ENCODE assay signal across 23 mouse cellular contexts in the genomic region with DNA sequence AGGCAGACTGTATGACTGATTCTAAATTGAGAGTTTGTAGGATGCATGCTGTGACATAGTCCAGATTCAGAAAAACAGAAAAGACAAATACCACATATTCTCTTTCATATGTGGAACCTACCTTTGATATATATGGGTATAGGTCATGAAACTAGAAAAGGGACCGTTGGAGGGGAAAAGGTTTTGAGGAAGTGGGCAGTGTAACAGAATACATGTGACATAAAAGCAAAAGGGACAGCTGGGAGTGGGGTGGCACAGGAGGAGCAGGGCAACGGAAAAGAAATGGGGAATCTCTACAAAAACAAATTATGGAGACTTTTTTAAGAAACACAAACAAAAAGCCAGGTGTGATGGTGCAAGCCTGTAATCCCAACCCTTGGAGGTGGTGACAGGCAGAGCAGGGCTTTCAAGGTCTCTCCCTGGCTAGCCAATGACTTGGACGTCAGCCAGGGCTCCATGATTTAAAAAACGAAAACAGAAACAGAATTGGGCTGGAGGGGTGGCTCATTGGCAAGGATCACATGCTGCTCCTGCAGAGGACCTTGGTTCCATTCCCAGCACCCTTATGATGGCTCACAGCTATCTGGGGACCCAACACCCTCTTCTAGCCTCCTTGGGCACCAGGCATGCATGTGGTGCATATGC. TPM values are rescaled to one million over a fixed set of nuclear protein-coding genes. Genes with fewer than 3 reads are reported as not detected.
DNase-seq lines count a peak whose midpoint lies in the region; ATAC-seq and TF ChIP-seq lines count a peak whose summit lies in the region.
"Had no signal": no experiment of that assay in that cellular context is flagged by ENCODE, and none has a peak within 500 bp of the region (broad histone marks: within the 10 kb centered on the region; RNA-seq: fewer than 3 reads in every experiment).

No protein-coding gene starts in this region.

- DNase-seq in liver, postnatal 0 days, result peak; percentile 22
- DNase-seq in liver, embryonic 11.5 days (ENCODE audit: low spot score), result no peak
- DNase-seq in adrenal gland, postnatal 25 days, result peak; percentile 33
- peak; percentile 44 for DNase-seq in splenic B cell, adult 2 months (ENCODE audit: low read depth, low spot score)
- no peak for DNase-seq in T-cell, adult 2 months (ENCODE audit: low spot score)
- DNase-seq in left cerebral cortex, postnatal 14 days (ENCODE audit: low spot score in 2 of 2), result no peak
- DNase-seq: cerebellum, adult 8-10 months; heart, postnatal 36 days; kidney, adult 18-20 months; kidney, postnatal 4 days; layer of hippocampus, adult 9-11 months; liver; thymus, postnatal 36 days had no signal

- intact Hi-C loops in left cerebral cortex, postnatal 14 days (cut with DNase I), result no loop called here

- no peak overlapping the region for H3K4me3 ChIP-seq in liver, postnatal 0 days (ENCODE audit: low read depth, low read length)
- H3K4me3 ChIP-seq in liver, embryonic 11.5 days (ENCODE audit: low read depth, low read length), result no peak overlapping the region
- H3K4me3 ChIP-seq: forebrain, embryonic 10.5 days; heart, embryonic 15.5 days; limb, embryonic 10.5 days; megakaryocyte, embryonic 14.5 days; midbrain, embryonic 13.5 days had no signal

- no peaks in the 10 kb centered on the region for H3K27me3 ChIP-seq in liver, postnatal 0 days (ENCODE audit: insufficient read depth, low read length)
- H3K27me3 ChIP-seq in liver, embryonic 11.5 days (replicated peaks; ENCODE audit: control insufficient read depth, insufficient read depth, low read length), result no peaks in the 10 kb centered on the region
- H3K27me3 ChIP-seq in splenic B cell, adult 2 months (ENCODE audit: control insufficient read depth, insufficient read depth, low read length, poor library complexity, severe bottlenecking), result no peaks in the 10 kb centered on the region
- H3K27me3 ChIP-seq: heart, embryonic 15.5 days; megakaryocyte, embryonic 14.5 days; midbrain, embryonic 13.5 days had no signal

- no peaks in the 10 kb centered on the region for H3K9me3 ChIP-seq in liver, postnatal 0 days (ENCODE audit: low read length)
- no peaks in the 10 kb centered on the region for H3K9me3 ChIP-seq in liver, embryonic 11.5 days (ENCODE audit: control insufficient read depth, low read length)
- H3K9me3 ChIP-seq: forebrain, embryonic 10.5 days; heart, embryonic 15.5 days; limb, embryonic 10.5 days; megakaryocyte, embryonic 14.5 days; midbrain, embryonic 13.5 days had no signal

- H3K27ac ChIP-seq in liver, postnatal 0 days (ENCODE audit: low read depth), result peak overlapping the region; percentile 34; the same call in 1 of the 2 replicates
- H3K27ac ChIP-seq in liver, embryonic 11.5 days (ENCODE audit: low read depth, low read length), result no peak overlapping the region
- H3K27ac ChIP-seq: forebrain, embryonic 10.5 days; heart, embryonic 15.5 days; hindbrain, embryonic 14.5 days; limb, embryonic 10.5 days; midbrain, embryonic 13.5 days had no signal

- TF ChIP-seq EP300 in liver, postnatal 0 days (IDR thresholded peaks at IDR 0.05; ENCODE audit: low read depth), result no peak

- H3K36me3 ChIP-seq in liver, postnatal 0 days (replicated peaks; ENCODE audit: insufficient read depth, low read length), result peaks cover 2% of the 10 kb centered on the region; the same call in 1 of the 2 replicates
- no peaks in the 10 kb centered on the region for H3K36me3 ChIP-seq in liver, embryonic 11.5 days (ENCODE audit: control insufficient read depth, insufficient read depth, low read length)
- no peaks in the 10 kb centered on the region for H3K36me3 ChIP-seq in splenic B cell, adult 2 months (ENCODE audit: control insufficient read depth, insufficient read depth, low read length, poor library complexity, severe bottlenecking)
- H3K36me3 ChIP-seq: heart, embryonic 15.5 days; midbrain, embryonic 13.5 days had no signal

- no peak for ATAC-seq in liver, postnatal 0 days
- ATAC-seq in liver, embryonic 11.5 days (replicated peaks; ENCODE audit: low FRiP score), result no peak
- peak; percentile 67; the same call in 1 of the 2 replicates for ATAC-seq in common myeloid progenitor, adult 5-6 weeks (replicated peaks; ENCODE audit: low read depth, poor library complexity, severe bottlenecking)
- ATAC-seq: forebrain, embryonic 16.5 days; inflammation-experienced regulatory T-cells, adult 6 months; lung, postnatal 0 days; midbrain, embryonic 13.5 days had no signal

- no peak overlapping the region for H3K9ac ChIP-seq in liver, postnatal 0 days (replicated peaks)
- no peak overlapping the region for H3K9ac ChIP-seq in liver, embryonic 11.5 days (ENCODE audit: low read depth, low read length)
- H3K9ac ChIP-seq: heart, embryonic 15.5 days; hindbrain, embryonic 14.5 days; midbrain, embryonic 13.5 days had no signal

- H3K4me1 ChIP-seq in liver, postnatal 0 days (ENCODE audit: insufficient read depth), result no peaks in the 10 kb centered on the region
- no peaks in the 10 kb centered on the region for H3K4me1 ChIP-seq in liver, embryonic 11.5 days (replicated peaks; ENCODE audit: control insufficient read depth, insufficient read depth, low read length)
- H3K4me1 ChIP-seq: forebrain, embryonic 10.5 days; heart, embryonic 15.5 days; limb, embryonic 10.5 days; midbrain, embryonic 13.5 days had no signal

- TF ChIP-seq CTCF in liver, postnatal 0 days (IDR thresholded peaks at IDR 0.05; ENCODE audit: low read depth), result no peak

- H3K4me2 ChIP-seq in liver, postnatal 0 days (ENCODE audit: low read depth, low read length), result no peak overlapping the region
- H3K4me2 ChIP-seq in liver, embryonic 11.5 days, result no peak overlapping the region
- H3K4me2 ChIP-seq: heart, embryonic 15.5 days; hindbrain, embryonic 14.5 days; midbrain, embryonic 13.5 days had no signal

- 35% methylated on average over 4 of the region's 4 CpGs for WGBS in liver, postnatal 0 days (ENCODE audit: insufficient replicate concordance)
- 67% methylated on average over 4 of the region's 4 CpGs for WGBS in liver, embryonic 11.5 days

RNA-seq across cellular contexts. Expression of a gene that starts 30.2 kb away (rescaled TPM):
- polyA plus RNA-seq in liver, postnatal 0 days (2015; fragmentation: Nextera tagmentation; extraction: Ambion mirVana), result 92.5 and 94.9 TPM in 2 replicates
- 106 and 117 TPM in 2 replicates for polyA plus RNA-seq in liver, embryonic 11.5 days (2014; fragmentation: Nextera tagmentation; extraction: Ambion mirVana)
- 57.2 and 72.4 TPM in 2 replicates for total RNA-seq in adrenal gland, postnatal 25 days (2021)
- total RNA-seq in common myeloid progenitor, adult 5-6 weeks (2017), result 13.8 and 19.4 TPM in 2 replicates
- total RNA-seq in left cerebral cortex, postnatal 14 days (2021), result 10 to 100 TPM; 59.6 to 61.9 TPM

RNA-seq across cellular contexts. Expression of a gene that starts 30.4 kb away (rescaled TPM):
- polyA plus RNA-seq in liver, postnatal 0 days (2015; fragmentation: Nextera tagmentation; extraction: Ambion mirVana), result 9.2 TPM in 2 replicates
- 32.2 and 34.1 TPM in 2 replicates for polyA plus RNA-seq in liver, embryonic 11.5 days (2014; fragmentation: Nextera tagmentation; extraction: Ambion mirVana)
- total RNA-seq in adrenal gland, postnatal 25 days (2021), result 44.0 and 51.7 TPM in 2 replicates
- total RNA-seq in common myeloid progenitor, adult 5-6 weeks (2017), result 55.6 TPM in 2 replicates
- 10 to 100 TPM; 32.6 to 34.4 TPM for total RNA-seq in left cerebral cortex, postnatal 14 days (2021)

RNA-seq across cellular contexts. Expression of a gene that starts 48.0 kb away (rescaled TPM):
- polyA plus RNA-seq in liver, postnatal 0 days (2015; fragmentation: Nextera tagmentation; extraction: Ambion mirVana), result 703 and 719 TPM in 2 replicates
- 942 and 1,011 TPM in 2 replicates for polyA plus RNA-seq in liver, embryonic 11.5 days (2014; fragmentation: Nextera tagmentation; extraction: Ambion mirVana)
- total RNA-seq in adrenal gland, postnatal 25 days (2021), result 414 and 427 TPM in 2 replicates
- total RNA-seq in common myeloid progenitor, adult 5-6 weeks (2017), result 896 and 911 TPM in 2 replicates
- total RNA-seq in left cerebral cortex, postnatal 14 days (2021), result 100 to 1,000 TPM; 363 to 370 TPM

RNA-seq across cellular contexts. Expression of a gene that starts 59.2 kb away (rescaled TPM):
- 0.69 and 0.75 TPM in 2 replicates for polyA plus RNA-seq in liver, postnatal 0 days (2015; fragmentation: Nextera tagmentation; extraction: Ambion mirVana)
- polyA plus RNA-seq in liver, embryonic 11.5 days (2014; fragmentation: Nextera tagmentation; extraction: Ambion mirVana), result 2.7 and 4.3 TPM in 2 replicates
- 10.0 and 10.1 TPM in 2 replicates for total RNA-seq in adrenal gland, postnatal 25 days (2021)
- total RNA-seq in common myeloid progenitor, adult 5-6 weeks (2017), result 18.5 and 20.6 TPM in 2 replicates
- 10 to 100 TPM; 32.3 to 32.9 TPM for total RNA-seq in left cerebral cortex, postnatal 14 days (2021)

Comparison
In these comparisons a context has a peak if more than half of its experiments do, and no peak if none do; other contexts are left out.
1. DNase-seq: peak in liver, postnatal 0 days (single experiment), adrenal gland, postnatal 25 days (single experiment) and splenic B cell, adult 2 months (single experiment); none in liver, embryonic 11.5 days (single experiment), T-cell, adult 2 months (single experiment) and left cerebral cortex, postnatal 14 days (0 of 2).